Mouse (Mus musculus) midbrain, embryonic 11.5 days (tissue): ENCODE results near the gene Fbxo41. TPM values are rescaled to one million over a fixed set of nuclear protein-coding genes. Genes with fewer than 3 reads are reported as not detected.

ENCODE experiments used
- ATAC-seq: fragments of 200-750 bp; cut with Nextera tagmentation; 2 replicates; pipeline ENCODE4 v1.8.0; 2017; ENCODE audit warnings: moderate TSS enrichment, moderate library complexity; ENCODE audit not compliant: low FRiP score
- DNase-seq: peaks from one replicate; pipeline ENCODE4 v3.0.0; 2015; ENCODE audit warnings: low spot score; ENCODE audit errors: missing footprints
- H3K27ac ChIP-seq: fragments of 300-500 bp; sonication (generic); 2 replicates; pipeline ENCODE4 v1.5.1; 2014; ENCODE audit warnings: low read depth, low read length
- H3K27me3 ChIP-seq: fragments of 300-500 bp; sonication (generic); 2 replicates; pipeline ENCODE4 v1.6.1; 2014; ENCODE audit warnings: mild to moderate bottlenecking, low read length, moderate library complexity, mixed read lengths; ENCODE audit not compliant: control insufficient read depth, insufficient read depth
- H3K36me3 ChIP-seq: fragments of 300-500 bp; sonication (generic); 2 replicates; pipeline ENCODE4 v1.6.1; 2014; ENCODE audit warnings: mild to moderate bottlenecking, low read length, moderate library complexity, mixed read lengths; ENCODE audit not compliant: control insufficient read depth, insufficient read depth
- H3K4me1 ChIP-seq: fragments of 300-500 bp; sonication (generic); 2 replicates; pipeline ENCODE4 v1.6.1; 2014; ENCODE audit warnings: low read length; ENCODE audit not compliant: control insufficient read depth, insufficient read depth
- H3K4me2 ChIP-seq: fragments of 300-500 bp; sonication (generic); 2 replicates; pipeline ENCODE4 v1.6.1; 2014; ENCODE audit warnings: mild to moderate bottlenecking, moderate library complexity
- H3K4me3 ChIP-seq: fragments of 300-500 bp; sonication (generic); 2 replicates; pipeline ENCODE4 v1.5.1; 2014; ENCODE audit warnings: low read depth, low read length
- H3K9ac ChIP-seq: fragments of 300-500 bp; sonication (generic); 2 replicates; pipeline ENCODE4 v1.6.1; 2014; ENCODE audit warnings: low read length
- H3K9me3 ChIP-seq: fragments of 300-500 bp; sonication (generic); 2 replicates; pipeline ENCODE4 v1.6.1; 2016; ENCODE audit warnings: low read length; ENCODE audit not compliant: control insufficient read depth
- WGBS: fragments of 180-500 bp; shearing (Covaris S2); extraction: QIAGEN DNeasy Blood & Tissue Kit; methylation state at CpG from one replicate; pipeline ENCODE4 v1.1.7; 2014; 5-methylcytosine and 5-hydroxymethylcytosine counted together
- polyA plus RNA-seq: library from polyadenylated mRNA; unstranded; fragments of >200 nt; fragmentation: Nextera tagmentation; extraction: Ambion mirVana; gene quantifications from 2 replicates; pipeline ENCODE4 v1.2.1, GENCODE M21; 2014

The Fbxo41 gene
- polyA plus RNA-seq, 1 experiment from 2014 or later, result 0.79 TPM

- Histone ChIP-seq H3K4me3 (no peak overlapping the region), H3K9ac (no peak overlapping the region), H3K9me3 (no peaks in the 10 kb centered on the region), H3K4me1 (no peaks in the 10 kb centered on the region), H3K27ac (no peak overlapping the region), H3K27me3 (no peaks in the 10 kb centered on the region), H3K4me2 (no peak overlapping the region), H3K36me3 (peaks cover 9% of the 10 kb centered on the region)
- ATAC-seq (no peak), DNase-seq (no peak)
- 88% methylated on average over 8 of the region's 8 CpGs for WGBS
These were observed 58.4 kb downstream of the Fbxo41 start for GRCm38 (mm10) chr6:85444266-85444965.

GRCm38 (mm10) chr6:85443488-85444233 is 59.1 kb downstream of the Fbxo41 start:
- Histone ChIP-seq H3K36me3 (peaks cover 11% of the 10 kb centered on the region), H3K9me3 (no peaks in the 10 kb centered on the region), H3K9ac (no peak overlapping the region), H3K4me3 (no peak overlapping the region), H3K4me2 (no peak overlapping the region), H3K4me1 (no peaks in the 10 kb centered on the region), H3K27ac (no peak overlapping the region), H3K27me3 (no peaks in the 10 kb centered on the region)
- DNase-seq (no peak), ATAC-seq (no peak)
- WGBS, result 95% methylated on average over 3 of the region's 3 CpGs

GRCm38 (mm10) chr6:85441142-85441541 is 61.7 kb downstream of the Fbxo41 start:
- Histone ChIP-seq H3K9ac (no peak overlapping the region), H3K4me2 (no peak overlapping the region), H3K27me3 (no peaks in the 10 kb centered on the region), H3K36me3 (peaks cover 8% of the 10 kb centered on the region), H3K4me3 (no peak overlapping the region), H3K9me3 (no peaks in the 10 kb centered on the region), H3K27ac (no peak overlapping the region), H3K4me1 (no peaks in the 10 kb centered on the region)
- DNase-seq (no peak), ATAC-seq (no peak)
- WGBS, result 91% methylated on average over 4 of the region's 4 CpGs

- Histone ChIP-seq H3K9me3 (no peaks in the 10 kb centered on the region), H3K36me3 (0 out of 2 replicates have a peak, but pooled peaks cover 2% of the 10 kb centered on the region), H3K4me3 (no peak overlapping the region), H3K9ac (no peak overlapping the region), H3K27ac (no peak overlapping the region), H3K4me1 (no peaks in the 10 kb centered on the region; the same call in 1 of the 2 replicates), H3K4me2 (no peak overlapping the region), H3K27me3 (no peaks in the 10 kb centered on the region)
- 91% methylated on average over 5 of the region's 6 CpGs for WGBS
- ATAC-seq (no peak), DNase-seq (no peak)
These were observed 66.2 kb downstream of the Fbxo41 start for GRCm38 (mm10) chr6:85436631-85437030.

GRCm38 (mm10) chr6:85436204-85436603 is 66.6 kb downstream of the Fbxo41 start:
- Histone ChIP-seq H3K27me3 (no peaks in the 10 kb centered on the region), H3K4me1 (no peaks in the 10 kb centered on the region; the same call in 1 of the 2 replicates), H3K9ac (no peak overlapping the region), H3K4me2 (no peak overlapping the region), H3K9me3 (no peaks in the 10 kb centered on the region), H3K36me3 (0 out of 2 replicates have a peak, but pooled peaks cover 2% of the 10 kb centered on the region), H3K27ac (no peak overlapping the region), H3K4me3 (no peak overlapping the region)
- no peak for DNase-seq
- 81% methylated on average over 1 of the region's 1 CpGs for WGBS
- ATAC-seq, result no peak

- Histone ChIP-seq H3K27ac (no peak overlapping the region), H3K4me3 (no peak overlapping the region), H3K27me3 (no peaks in the 10 kb centered on the region), H3K4me2 (no peak overlapping the region), H3K9ac (no peak overlapping the region), H3K9me3 (no peaks in the 10 kb centered on the region), H3K36me3 (0 out of 2 replicates have a peak, but pooled peaks cover under 1% of the 10 kb centered on the region), H3K4me1 (no peaks in the 10 kb centered on the region; the same call in 1 of the 2 replicates)
- 83% methylated on average over 5 of the region's 5 CpGs for WGBS
- ATAC-seq (no peak), DNase-seq (no peak)
These were observed 68.9 kb downstream of the Fbxo41 start for GRCm38 (mm10) chr6:85433865-85434264.

GRCm38 (mm10) chr6:85431842-85432431 is 70.9 kb downstream of the Fbxo41 start, which contains the start of gene Smyd5:
Gene Smyd5 (plus strand): TSS chr6:85431989.
- under 1% methylated on average over 39 of the region's 39 CpGs for WGBS

GRCm38 (mm10) chr6:85431274-85431841 is 71.4 kb downstream of the Fbxo41 start:
- Histone ChIP-seq H3K4me1 (no peaks in the 10 kb centered on the region; the same call in 1 of the 2 replicates), H3K36me3 (no peaks in the 10 kb centered on the region), H3K9ac (peak overlapping the region; percentile 82), H3K9me3 (no peaks in the 10 kb centered on the region), H3K27me3 (no peaks in the 10 kb centered on the region), H3K4me3 (peak overlapping the region; percentile 89), H3K4me2 (peak overlapping the region; percentile 80), H3K27ac (no peak overlapping the region)
- no peak for DNase-seq
- WGBS, result 52% methylated on average over 8 of the region's 8 CpGs
- ATAC-seq, result peak; percentile 85

More at GRCm38 (mm10) chr6:85431842-85432431, 70.9 kb downstream of the Fbxo41 start, which contains the start of gene Smyd5:
- Histone ChIP-seq H3K4me2 (peak within 1 kb of the TSS; percentile 80), H3K9me3 (no peaks in the 10 kb centered on the region), H3K27ac (no peak within 1 kb of the TSS), H3K4me1 (no peaks in the 10 kb centered on the region; the same call in 1 of the 2 replicates), H3K36me3 (no peaks in the 10 kb centered on the region), H3K27me3 (no peaks in the 10 kb centered on the region), H3K4me3 (peak within 1 kb of the TSS; percentile 89), H3K9ac (peak within 1 kb of the TSS; percentile 82)
- peak; percentile 89 for ATAC-seq
- peak; percentile 98 for DNase-seq
